Mouse (Mus musculus) brown adipose tissue, adult 24 weeks (tissue): ENCODE data around the gene Gm21973. TPM values are rescaled to one million over a fixed set of nuclear protein-coding genes. Genes with fewer than 3 reads are reported as not detected.

Experiments
- H3K27ac ChIP-seq: fragments of 200-500 bp; replicated peaks from 2 replicates; pipeline ENCODE4 v1.5.1; 2012; ENCODE audit warnings: low read depth, mild to moderate bottlenecking, low read length
- H3K4me1 ChIP-seq: fragments of 200-500 bp; 2 replicates; pipeline ENCODE4 v1.6.1; 2012; ENCODE audit warnings: low read length, mixed read lengths; ENCODE audit not compliant: control insufficient read depth, insufficient read depth, insufficient read length
- H3K4me3 ChIP-seq: fragments of 200-500 bp; 2 replicates; pipeline ENCODE4 v1.5.1; 2012; ENCODE audit warnings: low read depth, mild to moderate bottlenecking, low read length, moderate library complexity; ENCODE audit not compliant: insufficient read depth
- polyA plus RNA-seq: library from polyadenylated mRNA; stranded (reverse); fragments of >200 nt; gene quantifications from 2 replicates; pipeline ENCODE4 v1.2.4, GENCODE M21; 2012; ENCODE audit not compliant: missing spikeins, insufficient read depth, insufficient read length

Gene Gm21973
- polyA plus RNA-seq = not detected in 2 replicates

DNA sequence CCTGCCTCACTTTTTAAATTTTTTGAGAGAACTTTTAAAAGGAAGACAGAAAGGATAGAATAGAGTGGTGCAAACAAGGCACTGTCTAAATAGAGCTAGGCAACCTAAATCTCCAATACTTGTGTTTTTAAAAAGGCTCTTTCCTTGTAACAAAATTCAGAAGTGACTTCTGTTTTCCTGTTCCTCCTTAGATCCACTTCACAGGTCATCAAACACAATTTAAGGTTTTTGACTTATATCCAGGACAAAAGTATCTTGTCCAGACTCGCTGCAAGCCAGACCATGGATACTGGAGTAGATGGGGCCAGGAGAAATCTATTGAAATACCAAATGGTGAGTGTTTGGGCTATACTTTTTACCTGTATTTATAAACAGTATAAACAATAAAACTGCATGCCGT lies at the start of gene Gm21973:
Gm21973 (plus strand) TSS at position 301 of the 400 bp plus-strand sequence.
- Histone ChIP-seq H3K4me1 (no peaks in the 10 kb centered on the region), H3K27ac (no peak within 1 kb of the TSS), H3K4me3 (no peak within 1 kb of the TSS)

DNA sequence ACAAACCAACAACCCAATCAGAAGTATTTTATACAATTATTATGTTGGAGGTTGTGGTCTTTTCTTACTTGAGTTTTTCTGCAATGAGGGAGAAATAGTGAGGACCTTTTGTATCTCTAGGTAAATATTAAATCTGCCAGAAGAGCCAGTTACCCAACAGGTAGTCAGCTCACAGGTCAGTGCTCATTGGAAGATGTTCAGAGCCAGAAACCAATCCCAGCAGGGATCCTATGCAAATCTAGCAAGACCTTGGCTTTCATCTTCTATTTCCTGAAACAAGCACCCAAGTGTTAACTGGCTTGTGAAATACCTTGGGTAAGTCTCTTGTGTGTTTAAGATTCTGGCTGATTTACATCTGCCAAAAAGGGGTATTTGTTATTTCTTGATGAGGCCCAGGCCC lies 48.8 kb upstream of the Gm21973 start:
- Histone ChIP-seq H3K4me1 (no peaks in the 10 kb centered on the region), H3K27ac (no peak overlapping the region), H3K4me3 (no peak overlapping the region)

DNA sequence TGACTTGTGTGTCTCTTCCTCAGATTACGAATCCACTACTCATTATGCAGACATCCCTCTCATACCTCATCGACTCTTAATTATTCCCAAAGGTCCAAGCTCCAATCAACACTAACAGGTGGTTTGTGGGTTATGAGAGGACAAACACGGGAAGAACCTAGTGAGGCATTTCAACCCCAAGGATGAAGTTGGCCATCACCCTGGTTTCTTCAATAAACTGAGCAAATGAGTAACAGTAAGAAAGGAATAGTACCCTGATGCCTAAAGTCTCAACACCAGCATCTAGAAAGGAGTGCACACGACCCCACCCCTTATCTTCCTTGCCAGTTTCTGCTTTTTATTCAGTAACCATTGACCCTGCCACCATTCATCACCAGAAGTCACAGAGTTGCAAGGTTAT lies 47.7 kb upstream of the Gm21973 start:
- Histone ChIP-seq H3K27ac (no peak overlapping the region), H3K4me3 (no peak overlapping the region)

DNA sequence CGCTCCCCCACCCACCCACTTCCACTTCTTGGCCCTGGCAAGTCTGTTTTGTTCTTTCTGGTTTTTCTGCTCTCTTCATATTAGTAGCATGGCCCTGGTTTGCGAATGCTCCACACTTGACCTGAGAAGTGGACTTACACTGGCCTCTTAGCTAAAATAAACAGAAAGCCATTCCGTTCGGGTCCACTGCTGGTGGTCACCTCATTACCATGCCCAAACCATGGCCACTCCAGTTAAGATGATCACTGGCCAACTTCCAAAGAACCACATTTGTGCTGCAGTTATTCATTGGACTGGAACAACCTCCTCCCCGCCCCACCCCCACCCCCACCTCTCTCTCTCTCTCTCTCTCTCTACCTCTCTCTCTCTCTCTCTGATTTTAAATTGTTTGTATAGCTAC lies 43.6 kb upstream of the Gm21973 start:
- no peak overlapping the region for H3K27ac ChIP-seq
- no peak overlapping the region for H3K4me3 ChIP-seq
- no peaks in the 10 kb centered on the region for H3K4me1 ChIP-seq

More for the DNA sequence above, 47.7 kb upstream of the Gm21973 start:
- H3K4me1 ChIP-seq = no peaks in the 10 kb centered on the region

DNA sequence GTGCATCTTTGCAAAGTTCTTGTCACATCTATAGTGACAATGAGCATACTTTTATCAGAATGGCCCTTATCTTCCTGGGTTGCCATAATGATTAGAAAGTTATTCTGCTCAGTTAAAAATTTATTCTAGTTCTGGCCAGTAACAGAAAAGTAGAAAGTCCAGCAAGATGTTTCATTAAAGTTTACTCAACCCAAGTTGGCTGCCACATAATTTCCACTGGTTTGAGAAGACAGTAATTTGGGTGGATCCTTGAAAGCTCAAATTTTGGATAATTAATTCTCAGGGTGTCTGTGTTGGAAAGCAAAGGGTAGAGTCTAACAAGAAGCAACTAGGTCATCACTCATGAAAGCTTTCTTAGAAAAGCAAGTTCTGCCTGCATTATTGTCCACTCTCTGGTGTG lies 41.5 kb upstream of the Gm21973 start:
- no peaks in the 10 kb centered on the region for H3K4me1 ChIP-seq
- H3K4me3 ChIP-seq = no peak overlapping the region
- H3K27ac ChIP-seq = no peak overlapping the region

DNA sequence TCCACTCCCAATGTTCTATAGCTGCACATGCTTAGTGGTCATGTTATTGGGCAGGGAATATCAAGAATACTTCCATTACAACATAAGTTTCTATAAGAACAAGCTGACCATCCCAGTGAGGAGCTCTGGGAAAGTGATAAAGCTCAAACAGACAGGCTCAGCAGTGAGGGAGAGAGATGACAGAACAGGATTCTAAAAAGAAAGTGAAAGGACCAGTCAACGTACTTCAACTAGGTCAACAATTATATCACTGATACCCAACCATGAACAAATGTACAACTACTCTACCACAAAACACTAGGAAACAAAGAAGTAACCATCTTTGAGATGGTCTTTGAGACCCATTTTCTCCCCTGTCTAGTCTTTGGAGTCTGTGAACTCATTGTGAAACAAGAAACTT lies 28.6 kb upstream of the Gm21973 start:
- no peak overlapping the region for H3K4me3 ChIP-seq
- H3K27ac ChIP-seq = no peak overlapping the region
- H3K4me1 ChIP-seq = no peaks in the 10 kb centered on the region

DNA sequence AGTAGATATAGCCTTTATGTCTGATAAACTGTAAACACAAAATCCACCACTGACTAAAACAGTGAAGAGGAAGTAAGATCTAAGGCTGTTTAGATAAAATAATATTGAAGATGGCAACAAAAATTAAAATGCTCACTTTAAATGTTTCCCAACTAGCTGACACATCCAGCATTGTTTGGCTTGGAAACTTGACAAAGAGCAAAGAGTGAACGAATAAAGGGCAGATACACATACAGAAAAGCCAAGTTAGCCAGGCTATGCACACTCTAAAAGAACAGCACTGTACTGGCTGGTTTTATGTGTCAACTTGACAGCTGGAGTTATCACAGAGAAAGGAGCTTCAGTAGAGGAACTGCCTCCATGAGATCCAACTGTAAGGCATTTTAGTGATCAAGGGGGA lies 27.1 kb upstream of the Gm21973 start:
- H3K27ac ChIP-seq = no peak overlapping the region

DNA sequence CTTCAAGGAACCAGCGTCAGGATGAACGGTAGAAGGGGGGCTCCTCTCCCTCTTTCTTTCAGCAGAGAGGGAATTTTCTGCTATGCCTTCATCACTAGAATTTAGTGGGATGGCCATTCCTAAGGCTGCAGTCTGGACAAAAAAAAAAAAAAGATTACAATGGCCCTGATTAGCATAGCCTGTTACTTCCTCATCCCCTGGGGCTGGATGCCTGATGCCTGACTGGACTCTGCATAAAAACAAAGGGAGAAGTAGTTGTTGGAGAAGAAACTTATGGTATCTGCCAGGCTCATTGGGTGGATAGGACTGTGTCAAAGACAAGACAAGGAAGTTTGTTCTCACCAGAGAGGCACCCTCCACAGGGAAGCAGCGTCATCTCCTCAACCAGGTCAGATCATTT lies 25.7 kb upstream of the Gm21973 start:
- Histone ChIP-seq H3K4me3 (no peak overlapping the region), H3K4me1 (no peaks in the 10 kb centered on the region), H3K27ac (no peak overlapping the region)

More for the DNA sequence above, 27.1 kb upstream of the Gm21973 start:
- Histone ChIP-seq H3K4me3 (no peak overlapping the region), H3K4me1 (no peaks in the 10 kb centered on the region)

DNA sequence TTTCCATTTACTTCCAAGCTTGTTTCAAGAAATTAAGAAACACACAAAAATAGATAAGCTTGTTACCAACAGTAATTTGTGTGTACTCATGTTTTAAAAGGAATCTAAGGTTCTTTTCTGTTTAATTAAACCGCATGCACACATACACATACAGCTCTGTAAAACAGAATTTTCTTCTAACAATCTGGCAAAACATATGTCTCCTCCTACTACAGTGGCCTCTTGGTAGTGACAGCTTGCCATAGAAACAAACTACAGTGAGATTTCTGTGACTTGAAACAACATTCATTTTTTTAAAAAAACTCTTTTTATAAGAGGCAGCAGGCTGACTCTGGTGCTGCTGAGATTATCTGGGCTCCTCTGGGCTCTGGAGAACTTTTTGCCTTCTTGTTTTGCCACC lies 18.7 kb upstream of the Gm21973 start:
- H3K4me1 ChIP-seq = no peaks in the 10 kb centered on the region; the same call in 1 of the 2 replicates
- no peak overlapping the region for H3K4me3 ChIP-seq
- H3K27ac ChIP-seq = no peak overlapping the region

DNA sequence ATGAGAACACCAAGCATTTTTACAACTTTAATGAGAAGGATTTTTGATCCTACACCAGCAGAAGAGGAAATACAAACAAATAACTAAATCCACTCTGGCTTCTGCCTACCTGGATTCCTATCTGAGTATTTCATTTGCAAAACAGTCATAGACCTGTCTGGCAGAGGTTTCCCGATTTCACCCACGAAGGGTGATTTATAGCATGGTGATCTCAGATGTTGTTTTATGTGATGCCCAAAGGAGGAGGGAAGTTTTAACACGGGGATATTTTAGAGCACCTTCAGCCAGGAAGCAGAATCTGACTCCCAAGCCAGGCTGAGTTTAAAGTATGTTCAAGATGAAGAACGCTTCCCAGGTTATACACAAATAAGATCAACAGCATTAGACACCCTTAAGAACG lies 13.4 kb upstream of the Gm21973 start:
- H3K4me1 ChIP-seq = no peaks in the 10 kb centered on the region
- no peak overlapping the region for H3K27ac ChIP-seq
- no peak overlapping the region for H3K4me3 ChIP-seq

DNA sequence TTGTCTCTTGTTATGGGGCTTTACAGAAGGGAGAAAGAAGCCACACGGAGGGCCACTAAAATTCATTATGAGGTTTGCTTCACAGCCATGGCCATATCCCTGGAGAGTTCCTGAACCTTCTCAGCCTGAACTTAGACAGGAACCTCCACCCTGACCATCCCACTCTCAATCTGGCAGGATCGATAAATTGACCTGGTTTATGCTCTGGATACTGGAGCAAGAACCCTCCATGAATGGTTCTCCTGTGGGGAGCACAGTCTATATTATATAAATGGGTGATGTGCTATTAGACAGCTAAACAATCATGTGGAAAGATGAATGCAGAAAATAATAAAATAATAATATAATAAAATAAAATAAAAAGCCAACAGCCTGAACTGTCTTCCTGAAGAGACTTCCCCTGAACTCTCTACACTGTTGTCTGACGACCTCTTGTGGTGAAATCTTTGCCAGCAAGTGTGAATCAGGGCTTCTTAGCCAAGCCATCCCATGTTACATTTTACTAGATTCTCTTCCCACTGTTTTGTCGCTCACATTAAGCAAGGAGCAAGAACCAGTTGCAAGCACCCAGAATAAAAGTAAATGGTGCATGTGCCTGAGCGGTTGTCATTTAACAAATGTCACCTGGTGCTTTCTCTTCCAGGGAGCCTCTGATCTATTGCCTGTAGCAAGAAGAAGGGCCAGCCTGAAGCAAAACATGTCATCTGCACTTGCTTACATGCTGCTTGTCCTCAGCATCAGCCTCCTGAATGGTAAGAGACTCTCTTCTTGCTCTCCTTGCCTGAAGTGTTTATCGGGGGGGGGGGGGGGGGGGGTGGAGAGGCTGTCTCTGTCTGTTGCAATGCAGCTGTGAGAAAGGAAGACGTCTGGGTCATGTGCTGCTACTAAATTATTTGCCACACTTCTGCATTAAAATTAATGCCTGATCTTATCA lies 11.4 kb upstream of the Gm21973 start:
- Histone ChIP-seq H3K4me1 (no peaks in the 10 kb centered on the region), H3K4me3 (no peak overlapping the region), H3K27ac (no peak overlapping the region)

DNA sequence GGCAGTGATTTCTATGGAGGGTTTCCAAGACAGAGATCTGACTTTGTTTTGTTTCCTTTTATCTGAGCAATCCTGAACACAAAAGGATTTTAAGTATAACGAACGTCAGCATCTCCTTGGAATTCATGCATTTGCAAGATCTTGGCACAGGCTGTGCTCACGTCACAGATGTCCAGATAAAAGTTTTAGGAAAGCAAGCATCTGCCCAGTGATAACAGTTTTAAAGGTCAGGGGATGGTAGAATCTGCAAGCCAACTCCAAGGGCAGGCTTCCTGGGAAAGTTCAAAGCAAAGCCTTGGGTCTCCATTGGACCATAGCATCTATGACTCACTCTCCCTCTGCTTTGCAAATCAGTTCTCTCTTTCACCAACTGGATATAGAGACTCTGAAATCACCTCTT lies 5.4 kb downstream of the Gm21973 start:
- no peak overlapping the region for H3K27ac ChIP-seq

DNA sequence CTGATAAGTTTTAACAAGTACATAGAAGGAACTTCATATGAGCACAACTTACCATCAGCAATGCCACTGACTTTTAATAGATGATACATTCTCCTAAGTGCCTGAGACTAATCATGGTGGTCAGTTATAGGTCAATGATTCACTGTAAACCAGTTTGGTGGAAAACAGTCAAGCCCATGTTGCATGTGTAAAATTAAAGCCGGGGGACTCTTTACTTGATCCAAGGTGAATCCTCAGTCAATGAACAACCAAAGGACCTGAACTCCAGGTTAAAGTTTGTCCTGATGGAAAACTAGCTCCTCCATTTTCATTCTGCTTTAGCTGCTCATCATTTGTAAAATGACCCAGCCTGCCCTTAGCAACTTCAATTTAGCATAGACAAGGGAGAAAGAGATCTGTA lies 7.4 kb downstream of the Gm21973 start:
- Histone ChIP-seq H3K4me3 (no peak overlapping the region), H3K27ac (no peak overlapping the region), H3K4me1 (no peaks in the 10 kb centered on the region)

More for the DNA sequence above, 5.4 kb downstream of the Gm21973 start:
- H3K4me1 ChIP-seq = no peaks in the 10 kb centered on the region
- H3K4me3 ChIP-seq = no peak overlapping the region

DNA sequence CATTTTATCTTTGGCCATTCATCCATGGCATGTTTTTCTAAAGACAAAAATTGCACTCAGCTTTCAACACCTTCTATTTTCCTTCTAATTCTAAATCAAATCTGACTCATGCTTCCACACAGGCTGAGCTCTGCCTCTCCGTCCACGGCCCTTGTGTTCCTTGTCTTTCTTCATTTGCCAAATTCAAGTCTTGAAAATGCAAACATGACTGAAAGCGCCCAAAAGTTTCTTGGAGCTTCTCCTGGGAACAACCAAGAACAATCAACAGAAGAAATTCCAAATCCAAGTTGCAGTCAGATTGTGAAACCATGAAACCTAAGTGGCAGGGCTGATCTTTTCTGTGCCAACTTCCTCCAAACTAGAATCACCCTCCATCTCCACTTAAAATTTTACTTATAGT lies 13.4 kb downstream of the Gm21973 start:
- no peaks in the 10 kb centered on the region for H3K4me1 ChIP-seq
- no peak overlapping the region for H3K4me3 ChIP-seq
- no peak overlapping the region for H3K27ac ChIP-seq

DNA sequence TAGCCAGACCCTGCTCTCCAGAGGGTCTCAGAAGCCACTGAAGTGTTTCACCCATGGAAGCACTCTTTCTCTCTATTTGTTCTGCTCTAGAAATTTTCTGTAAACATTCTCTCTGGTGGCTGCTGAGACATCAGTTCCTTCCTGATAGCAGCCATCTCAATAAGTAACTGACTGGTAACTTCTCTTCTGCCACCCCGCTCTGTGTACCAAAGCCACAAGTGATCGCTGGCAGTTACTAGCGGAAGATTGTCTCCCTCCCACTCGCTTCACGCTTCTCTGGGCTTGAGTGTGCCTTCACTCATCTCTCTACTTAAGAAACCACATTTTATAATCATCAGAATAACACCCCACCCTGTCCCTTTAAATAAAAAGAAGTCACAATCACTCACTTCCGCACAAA lies 21.9 kb downstream of the Gm21973 start:
- Histone ChIP-seq H3K4me3 (no peak overlapping the region), H3K27ac (no peak overlapping the region), H3K4me1 (no peaks in the 10 kb centered on the region)
